Mouse (Mus musculus): ENCODE data around the gene Ankib1. TPM values are rescaled to one million over a fixed set of nuclear protein-coding genes. Genes with fewer than 3 reads are reported as not detected.
"Not testable (repeated sequence)": the region's sequence is repeated elsewhere in the genome, so short reads cannot be mapped to it uniquely, and the experiment has no call there.

Gene Ankib1
- polyA plus RNA-seq, 1 experiment from 2014 or later: 11.5 TPM

DNA sequence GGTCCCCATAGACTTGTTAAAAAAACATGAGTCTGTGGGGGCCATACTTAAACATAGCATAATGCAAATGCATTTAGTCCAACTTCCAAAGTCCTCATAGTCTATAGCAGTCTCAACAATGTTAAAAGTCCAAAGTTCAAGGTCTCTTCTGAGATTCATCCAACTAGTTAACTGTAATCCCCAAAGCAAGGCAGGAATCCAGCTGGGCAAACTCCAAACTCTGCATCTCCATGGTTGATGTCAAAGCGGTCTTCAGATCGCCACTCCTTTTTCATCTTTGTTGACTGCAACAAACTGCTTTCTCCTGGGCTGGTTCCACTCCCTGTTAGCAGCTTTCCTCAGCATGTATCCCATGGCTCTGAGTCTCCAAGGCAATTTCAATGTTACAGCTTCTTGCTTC is 5.6 kb downstream of the Ankib1 start:
- not testable (repeated sequence) for H3K4me3 ChIP-seq (ENCODE audit: low read length); H3K27me3 ChIP-seq (ENCODE audit: insufficient read depth, low read length); H3K27ac ChIP-seq (ENCODE audit: low read length); H3K9me3 ChIP-seq (ENCODE audit: low read length); H3K4me1 ChIP-seq (ENCODE audit: insufficient read depth, low read length); H3K36me3 ChIP-seq (ENCODE audit: insufficient read depth, low read length); H3K9ac ChIP-seq (replicated peaks; ENCODE audit: low read length); ATAC-seq (ENCODE audit: low FRiP score, low TSS enrichment); H3K4me2 ChIP-seq (replicated peaks; ENCODE audit: low read depth, low read length)
- 94% methylated on average over 2 of the region's 2 CpGs for WGBS

DNA sequence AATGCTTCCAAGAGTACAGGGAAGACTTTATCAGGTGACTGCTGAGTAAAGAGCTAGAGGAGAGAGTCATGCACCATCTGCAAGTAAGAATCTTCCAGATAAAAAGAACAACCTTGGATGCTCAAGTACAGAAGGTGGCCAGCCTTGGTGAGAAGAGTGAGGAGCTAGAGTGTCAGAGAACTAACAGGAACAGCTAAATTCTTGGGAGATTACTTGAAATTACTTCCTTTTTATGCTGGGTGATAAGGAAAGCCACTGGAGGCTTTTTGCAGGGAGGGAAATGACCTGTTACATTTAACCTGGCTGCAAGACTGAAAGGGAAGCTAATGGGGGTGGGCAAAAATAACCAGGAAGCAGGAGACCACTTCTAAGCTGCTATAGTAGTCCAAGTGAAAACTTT is 11.7 kb downstream of the Ankib1 start:
- ATAC-seq (ENCODE audit: low FRiP score, low TSS enrichment): no peak
- Histone ChIP-seq H3K27ac (ENCODE audit: low read length) (no peak overlapping the region), H3K4me3 (ENCODE audit: low read length) (no peak overlapping the region), H3K36me3 (ENCODE audit: insufficient read depth, low read length) (no peaks in the 10 kb centered on the region), H3K9me3 (ENCODE audit: low read length) (no peaks in the 10 kb centered on the region), H3K4me2 (replicated peaks; ENCODE audit: low read depth, low read length) (no peak overlapping the region), H3K9ac (replicated peaks; ENCODE audit: low read length) (no peak overlapping the region), H3K27me3 (ENCODE audit: insufficient read depth, low read length) (no peaks in the 10 kb centered on the region), H3K4me1 (ENCODE audit: insufficient read depth, low read length) (no peaks in the 10 kb centered on the region)

DNA sequence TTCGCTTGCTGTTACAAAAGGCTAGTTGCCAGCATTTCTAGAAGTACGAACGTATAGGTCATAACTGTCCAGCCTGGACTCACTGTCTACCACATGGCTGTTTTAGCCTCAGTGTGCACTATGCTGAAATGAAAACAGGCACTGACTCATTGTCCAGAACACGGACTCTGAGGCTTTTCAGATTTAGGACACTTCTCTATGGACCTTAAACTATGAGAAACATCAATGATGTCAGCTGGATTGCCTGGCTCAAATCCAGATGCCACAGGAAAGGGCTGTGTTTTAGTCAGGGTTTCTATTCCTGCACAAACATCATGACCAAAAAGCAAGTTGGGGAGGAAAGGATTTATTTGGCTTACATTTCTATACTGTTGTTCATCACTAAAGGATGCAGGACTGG is 15.2 kb downstream of the Ankib1 start:
- no peaks in the 10 kb centered on the region for H3K27me3 ChIP-seq (ENCODE audit: insufficient read depth, low read length)
- H3K9me3 ChIP-seq (ENCODE audit: low read length): no peaks in the 10 kb centered on the region
- H3K36me3 ChIP-seq (ENCODE audit: insufficient read depth, low read length): no peaks in the 10 kb centered on the region
- H3K4me1 ChIP-seq (ENCODE audit: insufficient read depth, low read length): no peaks in the 10 kb centered on the region
- WGBS: 80% methylated on average over 4 of the region's 4 CpGs
- H3K27ac ChIP-seq (ENCODE audit: low read length): no peak overlapping the region
- no peak for ATAC-seq (ENCODE audit: low FRiP score, low TSS enrichment)
- H3K4me3 ChIP-seq (ENCODE audit: low read length): no peak overlapping the region
- H3K9ac ChIP-seq (replicated peaks; ENCODE audit: low read length): no peak overlapping the region
- H3K4me2 ChIP-seq (replicated peaks; ENCODE audit: low read depth, low read length): no peak overlapping the region

DNA sequence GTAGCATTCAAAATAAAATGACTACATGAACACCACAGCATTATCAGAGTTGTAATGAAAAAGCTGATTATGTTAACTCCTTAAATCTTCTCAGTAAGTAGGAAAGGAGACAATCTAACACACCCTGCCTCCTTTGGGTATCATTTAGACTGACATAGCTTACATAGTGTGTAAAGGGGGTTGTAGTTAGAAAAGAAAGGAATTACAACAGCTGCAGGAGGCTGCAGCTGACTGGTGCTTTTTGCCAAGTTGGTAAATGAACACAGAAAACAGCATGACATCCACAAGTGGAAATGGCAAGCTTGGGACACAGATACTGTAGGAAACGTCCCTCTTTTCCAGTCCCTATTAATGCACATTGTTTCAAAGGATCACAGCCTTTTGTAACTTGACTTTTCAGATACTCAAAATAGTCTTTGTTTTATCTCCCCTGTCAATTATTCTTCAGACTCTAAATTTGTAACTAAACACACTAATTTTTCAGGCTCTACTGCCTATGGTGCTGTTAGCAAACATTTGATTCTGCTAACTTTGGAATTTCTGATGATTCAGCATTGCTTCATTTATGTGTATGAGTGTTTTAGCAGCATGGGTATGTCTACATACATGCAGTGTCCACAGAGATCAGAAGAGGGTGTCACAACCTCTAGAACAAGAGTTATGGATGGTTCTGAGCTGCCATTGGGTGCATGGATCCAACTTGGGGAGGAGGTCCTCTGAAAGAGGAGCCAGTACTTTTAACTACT is 17.8 kb downstream of the Ankib1 start:
- Histone ChIP-seq H3K27ac (ENCODE audit: low read length) (no peak overlapping the region), H3K9me3 (ENCODE audit: low read length) (no peaks in the 10 kb centered on the region), H3K4me1 (ENCODE audit: insufficient read depth, low read length) (no peaks in the 10 kb centered on the region), H3K4me2 (replicated peaks; ENCODE audit: low read depth, low read length) (no peak overlapping the region), H3K9ac (replicated peaks; ENCODE audit: low read length) (no peak overlapping the region), H3K4me3 (ENCODE audit: low read length) (no peak overlapping the region), H3K27me3 (ENCODE audit: insufficient read depth, low read length) (no peaks in the 10 kb centered on the region), H3K36me3 (ENCODE audit: insufficient read depth, low read length) (no peaks in the 10 kb centered on the region)
- no peak for ATAC-seq (ENCODE audit: low FRiP score, low TSS enrichment)
- WGBS: 70% methylated on average over 1 of the region's 1 CpGs

DNA sequence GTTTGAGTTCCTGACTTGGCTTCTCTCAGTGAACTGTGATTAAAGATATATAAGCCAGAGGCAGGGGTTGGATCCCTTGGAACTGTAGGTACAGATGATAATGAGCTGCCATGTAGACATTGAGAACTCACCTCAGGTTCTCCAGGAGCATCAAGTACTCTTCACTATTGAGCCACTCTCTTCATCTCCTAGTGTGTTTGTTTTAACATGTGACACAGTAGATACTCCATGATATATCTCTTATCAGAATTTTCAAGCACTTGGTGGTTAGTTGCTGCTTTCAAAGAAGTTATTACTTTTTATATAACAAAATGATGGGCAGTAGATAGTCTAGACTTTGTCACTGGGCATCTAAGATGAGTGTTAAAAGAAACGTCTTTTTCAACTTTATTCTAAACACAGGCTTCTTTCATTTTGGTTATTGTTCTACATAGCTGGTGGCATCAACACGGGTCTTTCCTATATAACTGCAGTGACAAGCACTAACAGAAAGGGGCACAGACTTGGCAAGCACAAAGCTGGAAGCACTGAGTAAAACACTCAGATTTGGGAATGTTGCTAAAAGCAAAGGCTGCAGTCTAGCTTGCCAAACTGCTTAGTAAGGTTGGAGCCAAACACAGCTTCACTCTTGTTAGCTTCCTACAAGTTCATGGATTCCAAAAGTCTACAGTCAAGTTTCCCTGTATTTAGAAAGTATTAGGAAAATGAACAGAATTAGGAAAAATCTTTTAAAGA is 18.6 kb downstream of the Ankib1 start:
- no peaks in the 10 kb centered on the region for H3K36me3 ChIP-seq (ENCODE audit: insufficient read depth, low read length)
- H3K9me3 ChIP-seq (ENCODE audit: low read length): no peaks in the 10 kb centered on the region
- 97% methylated on average over 2 of the region's 2 CpGs for whole genome bisulfite sequencing
- no peak for ATAC-seq (ENCODE audit: low FRiP score, low TSS enrichment)
- no peak overlapping the region for H3K27ac ChIP-seq (ENCODE audit: low read length)
- H3K27me3 ChIP-seq (ENCODE audit: insufficient read depth, low read length): no peaks in the 10 kb centered on the region
- no peaks in the 10 kb centered on the region for H3K4me1 ChIP-seq (ENCODE audit: insufficient read depth, low read length)
- H3K4me2 ChIP-seq (replicated peaks; ENCODE audit: low read depth, low read length): no peak overlapping the region
- no peak overlapping the region for H3K9ac ChIP-seq (replicated peaks; ENCODE audit: low read length)
- no peak overlapping the region for H3K4me3 ChIP-seq (ENCODE audit: low read length)

DNA sequence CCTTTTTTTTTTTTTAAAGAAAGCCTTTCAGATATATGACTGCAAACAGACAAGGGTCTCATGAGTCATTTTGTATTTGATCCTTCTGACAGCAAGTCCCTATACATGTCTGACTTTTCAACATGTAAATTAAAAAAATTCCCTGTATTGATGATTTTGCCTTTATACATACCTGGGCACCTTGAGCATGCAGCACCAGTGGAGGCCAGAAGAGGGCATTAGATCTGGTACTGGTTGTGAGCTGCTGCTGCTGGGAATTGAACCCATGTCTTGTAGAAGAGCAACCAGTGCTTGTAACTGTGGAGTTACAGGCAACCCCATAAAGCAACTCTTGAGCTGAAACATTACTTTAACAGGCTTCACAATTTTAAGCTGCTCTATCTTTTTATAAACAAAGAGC is 20.1 kb downstream of the Ankib1 start:
- no peaks in the 10 kb centered on the region for H3K27me3 ChIP-seq (ENCODE audit: insufficient read depth, low read length)
- no peak overlapping the region for H3K9ac ChIP-seq (replicated peaks; ENCODE audit: low read length)
- no peak overlapping the region for H3K4me3 ChIP-seq (ENCODE audit: low read length)
- no peaks in the 10 kb centered on the region for H3K4me1 ChIP-seq (ENCODE audit: insufficient read depth, low read length)
- H3K4me2 ChIP-seq (replicated peaks; ENCODE audit: low read depth, low read length): no peak overlapping the region
- no peaks in the 10 kb centered on the region for H3K36me3 ChIP-seq (ENCODE audit: insufficient read depth, low read length)
- no peak overlapping the region for H3K27ac ChIP-seq (ENCODE audit: low read length)
- no peaks in the 10 kb centered on the region for H3K9me3 ChIP-seq (ENCODE audit: low read length)
- ATAC-seq (ENCODE audit: low FRiP score, low TSS enrichment): no peak

DNA sequence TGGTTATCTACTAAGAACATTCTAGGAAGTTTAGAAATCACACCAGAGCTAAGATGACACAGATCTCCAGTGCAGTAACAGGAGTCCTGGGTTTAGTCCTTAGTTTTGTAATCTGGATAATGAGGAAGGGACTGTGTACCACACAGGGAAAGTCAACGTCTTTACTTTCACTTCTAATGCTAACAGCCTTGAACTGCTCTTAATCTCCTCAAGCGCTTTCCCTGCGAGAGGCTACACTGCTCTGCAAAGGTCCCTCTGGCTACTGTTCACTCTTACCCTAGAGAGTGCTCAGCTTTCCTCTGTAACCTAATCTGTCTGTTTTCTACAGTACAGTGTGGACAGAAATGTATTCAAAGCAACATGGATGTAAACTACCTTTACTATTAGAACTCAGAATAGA is 30.7 kb downstream of the Ankib1 start:
- Histone ChIP-seq H3K36me3 (ENCODE audit: insufficient read depth, low read length) (peaks cover 8% of the 10 kb centered on the region; the same call in 1 of the 2 replicates), H3K4me2 (replicated peaks; ENCODE audit: low read depth, low read length) (no peak overlapping the region), H3K9me3 (ENCODE audit: low read length) (no peaks in the 10 kb centered on the region), H3K4me1 (ENCODE audit: insufficient read depth, low read length) (no peaks in the 10 kb centered on the region), H3K4me3 (ENCODE audit: low read length) (no peak overlapping the region), H3K27me3 (ENCODE audit: insufficient read depth, low read length) (no peaks in the 10 kb centered on the region), H3K27ac (ENCODE audit: low read length) (no peak overlapping the region), H3K9ac (replicated peaks; ENCODE audit: low read length) (no peak overlapping the region)
- 65% methylated on average over 3 of the region's 3 CpGs for WGBS
- ATAC-seq (ENCODE audit: low FRiP score, low TSS enrichment): no peak

DNA sequence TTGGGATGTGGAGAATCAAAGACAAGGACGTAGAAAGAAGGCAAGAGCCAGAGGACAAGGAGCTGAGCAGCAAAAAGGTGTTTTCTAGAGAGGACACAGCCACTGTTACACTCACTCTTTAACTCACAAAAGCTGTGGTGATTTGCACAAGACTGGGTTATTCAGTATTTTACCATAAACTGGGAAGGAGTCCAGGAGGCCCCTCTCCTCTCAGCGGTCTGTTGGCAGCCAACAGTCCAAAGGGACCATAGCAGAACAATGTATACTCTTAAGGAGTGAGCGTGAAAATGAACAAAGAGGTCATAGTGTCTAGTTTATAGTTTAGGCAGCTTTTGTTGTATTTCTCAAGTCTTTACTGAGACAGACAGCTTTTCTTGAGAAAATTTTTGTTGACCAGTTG is 31.2 kb downstream of the Ankib1 start:
- H3K4me2 ChIP-seq (replicated peaks; ENCODE audit: low read depth, low read length): no peak overlapping the region
- ATAC-seq (ENCODE audit: low FRiP score, low TSS enrichment): no peak
- H3K27ac ChIP-seq (ENCODE audit: low read length): no peak overlapping the region
- H3K4me1 ChIP-seq (ENCODE audit: insufficient read depth, low read length): no peaks in the 10 kb centered on the region
- no peaks in the 10 kb centered on the region for H3K9me3 ChIP-seq (ENCODE audit: low read length)
- H3K36me3 ChIP-seq (ENCODE audit: insufficient read depth, low read length): peaks cover 8% of the 10 kb centered on the region; the same call in 1 of the 2 replicates
- H3K27me3 ChIP-seq (ENCODE audit: insufficient read depth, low read length): no peaks in the 10 kb centered on the region
- no peak overlapping the region for H3K4me3 ChIP-seq (ENCODE audit: low read length)
- WGBS: 77% methylated on average over 3 of the region's 3 CpGs
- no peak overlapping the region for H3K9ac ChIP-seq (replicated peaks; ENCODE audit: low read length)

DNA sequence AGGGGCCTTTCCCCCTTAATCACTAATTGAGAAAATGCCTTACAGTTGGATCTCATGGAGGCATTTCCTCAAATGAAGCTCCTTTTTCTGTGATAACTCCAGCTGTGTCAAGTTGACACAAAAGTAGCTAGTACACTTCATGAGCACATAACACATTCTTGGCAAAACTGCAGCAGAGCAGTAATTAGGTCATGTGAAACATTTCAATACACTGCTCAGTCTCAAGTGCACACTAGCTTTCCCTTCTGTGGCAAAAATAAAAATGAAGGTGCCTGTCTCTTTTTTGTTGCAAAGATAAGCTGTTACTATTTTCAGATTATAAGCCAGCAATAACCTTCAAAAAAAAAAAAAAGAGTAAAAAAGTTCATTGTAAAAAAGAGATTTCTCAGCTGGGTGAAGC is 52.2 kb downstream of the Ankib1 start:
- H3K4me1 ChIP-seq (ENCODE audit: insufficient read depth, low read length); H3K9me3 ChIP-seq (ENCODE audit: low read length); H3K27ac ChIP-seq (ENCODE audit: low read length); H3K9ac ChIP-seq (replicated peaks; ENCODE audit: low read length); ATAC-seq (ENCODE audit: low FRiP score, low TSS enrichment); H3K4me3 ChIP-seq (ENCODE audit: low read length); H3K27me3 ChIP-seq (ENCODE audit: insufficient read depth, low read length); H3K36me3 ChIP-seq (ENCODE audit: insufficient read depth, low read length); H3K4me2 ChIP-seq (replicated peaks; ENCODE audit: low read depth, low read length): not testable (repeated sequence)

DNA sequence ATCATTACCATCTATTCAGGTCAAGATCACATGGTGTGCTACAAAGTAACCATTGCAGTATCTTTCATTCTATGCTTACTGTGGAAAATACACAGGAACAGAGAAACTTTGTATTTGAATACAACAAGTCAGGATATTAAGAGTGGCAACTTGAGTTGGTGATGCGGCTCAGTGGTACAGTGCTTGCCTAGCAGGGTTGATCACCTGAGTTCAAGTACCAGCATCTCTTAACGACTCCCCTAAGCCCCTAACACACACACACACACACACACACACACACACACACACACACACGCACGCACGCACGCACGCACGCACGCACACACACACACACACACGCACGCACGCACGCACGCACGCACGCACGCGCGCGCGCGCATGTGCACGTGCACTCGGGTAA is 69.9 kb downstream of the Ankib1 start:
- not testable (repeated sequence) for H3K27ac ChIP-seq (ENCODE audit: low read length); H3K4me2 ChIP-seq (replicated peaks; ENCODE audit: low read depth, low read length); H3K36me3 ChIP-seq (ENCODE audit: insufficient read depth, low read length); H3K4me3 ChIP-seq (ENCODE audit: low read length); ATAC-seq (ENCODE audit: low FRiP score, low TSS enrichment); H3K9me3 ChIP-seq (ENCODE audit: low read length); H3K27me3 ChIP-seq (ENCODE audit: insufficient read depth, low read length); H3K9ac ChIP-seq (replicated peaks; ENCODE audit: low read length); H3K4me1 ChIP-seq (ENCODE audit: insufficient read depth, low read length)
- WGBS: 87% methylated on average over 20 of the region's 24 CpGs
